In the genomic region with DNA sequence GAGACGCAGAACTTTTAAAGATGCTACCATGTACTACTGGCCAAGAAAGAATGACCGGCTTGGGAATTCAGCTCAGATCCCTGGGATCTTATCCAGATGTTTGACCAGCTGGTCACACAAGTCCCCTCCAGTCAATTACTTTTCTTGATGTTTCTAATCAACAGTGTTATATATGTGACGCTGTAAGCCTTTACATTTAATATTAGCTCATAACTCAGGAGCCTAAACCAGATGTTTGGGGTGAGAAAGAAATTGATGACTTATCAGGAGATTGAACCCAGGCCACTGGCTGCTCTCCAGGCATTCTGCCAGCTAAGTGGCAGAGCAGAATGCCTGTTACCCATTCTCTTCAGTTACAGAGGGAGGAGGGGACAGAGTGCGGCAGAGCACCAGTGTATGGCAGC, we compare ENCODE assay signal across 14 mouse cellular contexts. TPM values are rescaled to one million over a fixed set of nuclear protein-coding genes. Genes with fewer than 3 reads are reported as not detected.
DNase-seq lines count a peak whose midpoint lies in the region; ATAC-seq lines count a peak whose summit lies in the region.
"Had no signal": no experiment of that assay in that cellular context is flagged by ENCODE, and none has a peak within 500 bp of the region (broad histone marks: within the 10 kb centered on the region; RNA-seq: fewer than 3 reads in every experiment).

No protein-coding gene starts in this region.

- 0 out of 2 replicates have a peak overlapping the region, but pooled peaks have one; percentile 2 for H3K9ac ChIP-seq in hindbrain, embryonic 12.5 days
- no peak overlapping the region for H3K9ac ChIP-seq in hindbrain, embryonic 14.5 days
- H3K9ac ChIP-seq in midbrain, embryonic 11.5 days (ENCODE audit: low read length): no peak overlapping the region
- no peak overlapping the region for H3K9ac ChIP-seq in midbrain, embryonic 14.5 days (replicated peaks; ENCODE audit: low read length)
- H3K9ac ChIP-seq: forebrain, embryonic 15.5 days; limb, embryonic 15.5 days; midbrain, embryonic 12.5 days; neural tube, embryonic 12.5 days had no signal

- ATAC-seq in hindbrain, embryonic 12.5 days (ENCODE audit: low FRiP score): no peak
- ATAC-seq in hindbrain, embryonic 14.5 days (ENCODE audit: low FRiP score): no peak
- 0 out of 2 replicates have a peak, but pooled peaks have one; percentile 11 for ATAC-seq in midbrain, embryonic 11.5 days (ENCODE audit: low FRiP score)
- ATAC-seq in midbrain, embryonic 14.5 days (ENCODE audit: low FRiP score, low TSS enrichment): no peak
- ATAC-seq: inflammation-experienced regulatory T-cells, adult 6 months had no signal

- H3K9me3 ChIP-seq in hindbrain, embryonic 12.5 days (replicated peaks): no peaks in the 10 kb centered on the region
- H3K9me3 ChIP-seq in hindbrain, embryonic 14.5 days (ENCODE audit: control insufficient read depth, low read length): no peaks in the 10 kb centered on the region
- no peaks in the 10 kb centered on the region for H3K9me3 ChIP-seq in midbrain, embryonic 11.5 days (ENCODE audit: control insufficient read depth, low read length)
- no peaks in the 10 kb centered on the region for H3K9me3 ChIP-seq in midbrain, embryonic 14.5 days (ENCODE audit: control insufficient read depth, low read length)
- H3K9me3 ChIP-seq: forebrain, embryonic 15.5 days; limb, embryonic 15.5 days; midbrain, embryonic 12.5 days; neural tube, embryonic 12.5 days had no signal

- 62% methylated on average over 4 of the region's 4 CpGs for WGBS in hindbrain, embryonic 12.5 days
- 56% methylated on average over 4 of the region's 4 CpGs for WGBS in hindbrain, embryonic 14.5 days
- 65% methylated on average over 4 of the region's 4 CpGs for WGBS in midbrain, embryonic 11.5 days
- WGBS in midbrain, embryonic 14.5 days: 65% methylated on average over 4 of the region's 4 CpGs

- no peak overlapping the region for H3K4me2 ChIP-seq in hindbrain, embryonic 12.5 days (replicated peaks)
- no peak overlapping the region for H3K4me2 ChIP-seq in hindbrain, embryonic 14.5 days (replicated peaks)
- no peak overlapping the region for H3K4me2 ChIP-seq in midbrain, embryonic 11.5 days
- no peak overlapping the region for H3K4me2 ChIP-seq in midbrain, embryonic 14.5 days (ENCODE audit: low read length)
- H3K4me2 ChIP-seq: forebrain, embryonic 15.5 days; limb, embryonic 15.5 days; midbrain, embryonic 12.5 days; neural tube, embryonic 12.5 days had no signal

- no peaks in the 10 kb centered on the region for H3K36me3 ChIP-seq in hindbrain, embryonic 12.5 days
- no peaks in the 10 kb centered on the region for H3K36me3 ChIP-seq in hindbrain, embryonic 14.5 days (replicated peaks; ENCODE audit: control insufficient read depth, insufficient read depth)
- no peaks in the 10 kb centered on the region for H3K36me3 ChIP-seq in midbrain, embryonic 11.5 days (ENCODE audit: control insufficient read depth, insufficient read depth, low read length)
- H3K36me3 ChIP-seq in midbrain, embryonic 14.5 days (ENCODE audit: control insufficient read depth, insufficient read depth, low read length): no peaks in the 10 kb centered on the region
- H3K36me3 ChIP-seq: forebrain, embryonic 15.5 days; limb, embryonic 15.5 days; midbrain, embryonic 12.5 days; neural tube, embryonic 12.5 days had no signal

- no peak for DNase-seq in hindbrain, embryonic 14.5 days (ENCODE audit: low spot score)
- DNase-seq in midbrain, embryonic 11.5 days (ENCODE audit: low spot score, missing footprints): no peak
- no peak for DNase-seq in midbrain, embryonic 14.5 days
- DNase-seq in hindlimb bud, embryonic 11.5 days (ENCODE audit: extremely low spot score, low read depth, low spot score): peak; percentile 66
- DNase-seq in retina, embryonic 14.5 days (ENCODE audit: low spot score): peak; percentile 10
- no peak for DNase-seq in ovary, postnatal 10 days (ENCODE audit: low spot score)

- peaks cover 4% of the 10 kb centered on the region for H3K4me1 ChIP-seq in hindbrain, embryonic 12.5 days
- peaks cover 5% of the 10 kb centered on the region; the same call in 1 of the 2 replicates for H3K4me1 ChIP-seq in hindbrain, embryonic 14.5 days (replicated peaks; ENCODE audit: control insufficient read depth, insufficient read depth, low read length)
- H3K4me1 ChIP-seq in midbrain, embryonic 11.5 days (ENCODE audit: control insufficient read depth, insufficient read depth, low read length): no peaks in the 10 kb centered on the region
- H3K4me1 ChIP-seq in midbrain, embryonic 14.5 days (ENCODE audit: control insufficient read depth, insufficient read depth, low read length): peaks cover 2% of the 10 kb centered on the region; the same call in 1 of the 2 replicates

- H3K4me3 ChIP-seq in hindbrain, embryonic 12.5 days: no peak overlapping the region
- no peak overlapping the region for H3K4me3 ChIP-seq in hindbrain, embryonic 14.5 days (replicated peaks; ENCODE audit: low read length)
- H3K4me3 ChIP-seq in midbrain, embryonic 11.5 days (ENCODE audit: low read depth, low read length): no peak overlapping the region
- no peak overlapping the region for H3K4me3 ChIP-seq in midbrain, embryonic 14.5 days (replicated peaks; ENCODE audit: low read depth, low read length)
- H3K4me3 ChIP-seq: forebrain, embryonic 15.5 days; gastrocnemius, adult 2 months; left cerebral cortex, adult 2 months; limb, embryonic 15.5 days; midbrain, embryonic 12.5 days; neural tube, embryonic 12.5 days had no signal

- peaks cover 28% of the 10 kb centered on the region; the same call in 1 of the 2 replicates for H3K27me3 ChIP-seq in hindbrain, embryonic 12.5 days
- H3K27me3 ChIP-seq in hindbrain, embryonic 14.5 days (ENCODE audit: control insufficient read depth, insufficient read depth, low read length): peaks cover 6% of the 10 kb centered on the region; the same call in 1 of the 2 replicates
- H3K27me3 ChIP-seq in midbrain, embryonic 11.5 days (ENCODE audit: control insufficient read depth, insufficient read depth, low read length): no peaks in the 10 kb centered on the region
- peaks cover 6% of the 10 kb centered on the region for H3K27me3 ChIP-seq in midbrain, embryonic 14.5 days (ENCODE audit: control insufficient read depth, insufficient read depth, low read length)
- H3K27me3 ChIP-seq: neural tube, embryonic 12.5 days had no signal

- no peak overlapping the region for H3K27ac ChIP-seq in hindbrain, embryonic 12.5 days
- H3K27ac ChIP-seq in hindbrain, embryonic 14.5 days: no peak overlapping the region
- H3K27ac ChIP-seq in midbrain, embryonic 11.5 days (ENCODE audit: low read depth, low read length): no peak overlapping the region
- H3K27ac ChIP-seq in midbrain, embryonic 14.5 days (replicated peaks; ENCODE audit: low read depth, low read length): no peak overlapping the region
- H3K27ac ChIP-seq: forebrain, embryonic 15.5 days; gastrocnemius, adult 2 months; left cerebral cortex, adult 2 months; limb, embryonic 15.5 days; midbrain, embryonic 12.5 days; neural tube, embryonic 12.5 days had no signal

RNA-seq across cellular contexts. Expression of a gene that starts 9.9 kb away (rescaled TPM):
- polyA plus RNA-seq in hindbrain, embryonic 12.5 days (2016; fragmentation: Nextera tagmentation; extraction: Ambion mirVana): 34.0 and 34.8 TPM in 2 replicates
- 32.4 and 34.8 TPM in 2 replicates for polyA plus RNA-seq in hindbrain, embryonic 14.5 days (2014; fragmentation: Nextera tagmentation; extraction: Ambion mirVana)
- polyA plus RNA-seq in midbrain, embryonic 11.5 days (2014; fragmentation: Nextera tagmentation; extraction: Ambion mirVana): 32.2 and 32.3 TPM in 2 replicates
- polyA plus RNA-seq in midbrain, embryonic 14.5 days (2014; fragmentation: Nextera tagmentation; extraction: Ambion mirVana): 27.9 and 33.2 TPM in 2 replicates

Comparison
In these comparisons a context has a peak if more than half of its experiments do, and no peak if none do; other contexts are left out.
1. DNase-seq: peak in hindlimb bud, embryonic 11.5 days (single experiment) and retina, embryonic 14.5 days (single experiment); none in hindbrain, embryonic 14.5 days (single experiment), midbrain, embryonic 11.5 days (single experiment), midbrain, embryonic 14.5 days (single experiment) and ovary, postnatal 10 days (single experiment).